Mouse (Mus musculus): ENCODE measurements at regions not wholly inside any gene's neighbourhood (a gene's known extent, or its start where the extent isn't known, plus 50 kb on each side); places are given as distances from the start of the nearest gene placed in this dataset.

GRCm38 (mm10) chr6:100435222-100435621, 147.9 kb upstream of the Rybp start:
- no peaks in the 10 kb centered on the region for H3K36me3 ChIP-seq (ENCODE audit: control insufficient read depth, insufficient read depth)
- 63% methylated on average over 5 of the region's 5 CpGs for WGBS
- no peak for ATAC-seq (replicated peaks; ENCODE audit: extremely low read depth, insufficient read depth, low FRiP score)
- H3K9me3 ChIP-seq (replicated peaks; ENCODE audit: control insufficient read depth, low read length): no peaks in the 10 kb centered on the region
- H3K9ac ChIP-seq (ENCODE audit: low read length): no peak overlapping the region
- H3K4me2 ChIP-seq (ENCODE audit: low read depth, low read length): no peak overlapping the region
- H3K4me3 ChIP-seq (ENCODE audit: low read length): no peak overlapping the region
- peaks cover 16% of the 10 kb centered on the region for H3K27me3 ChIP-seq (ENCODE audit: control insufficient read depth, insufficient read depth, low read length)
- peaks cover 13% of the 10 kb centered on the region for H3K4me1 ChIP-seq (ENCODE audit: control insufficient read depth, insufficient read depth, low read length)
- H3K27ac ChIP-seq (ENCODE audit: low read length): no peak overlapping the region

GRCm38 (mm10) chr6:100433534-100433867, 146.2 kb upstream of the Rybp start:
- H3K4me3 ChIP-seq (ENCODE audit: low read length): no peak overlapping the region
- no peaks in the 10 kb centered on the region for H3K36me3 ChIP-seq (ENCODE audit: control insufficient read depth, insufficient read depth)
- no peaks in the 10 kb centered on the region for H3K9me3 ChIP-seq (replicated peaks; ENCODE audit: control insufficient read depth, low read length)
- H3K27me3 ChIP-seq (ENCODE audit: control insufficient read depth, insufficient read depth, low read length): peaks cover 9% of the 10 kb centered on the region
- H3K27ac ChIP-seq (ENCODE audit: low read length): no peak overlapping the region
- no peak for ATAC-seq (replicated peaks; ENCODE audit: extremely low read depth, insufficient read depth, low FRiP score)
- peaks cover 4% of the 10 kb centered on the region for H3K4me1 ChIP-seq (ENCODE audit: control insufficient read depth, insufficient read depth, low read length)
- H3K4me2 ChIP-seq (ENCODE audit: low read depth, low read length): no peak overlapping the region
- no peak overlapping the region for H3K9ac ChIP-seq (ENCODE audit: low read length)
- WGBS: 66% methylated on average over 9 of the region's 9 CpGs

GRCm38 (mm10) chr6:100432688-100433533, 145.6 kb upstream of the Rybp start:
- Histone ChIP-seq H3K36me3 (ENCODE audit: control insufficient read depth, insufficient read depth) (no peaks in the 10 kb centered on the region), H3K4me2 (ENCODE audit: low read depth, low read length) (no peak overlapping the region), H3K27me3 (ENCODE audit: control insufficient read depth, insufficient read depth, low read length) (peaks cover 7% of the 10 kb centered on the region), H3K27ac (ENCODE audit: low read length) (no peak overlapping the region), H3K9ac (ENCODE audit: low read length) (no peak overlapping the region), H3K4me3 (ENCODE audit: low read length) (no peak overlapping the region), H3K4me1 (ENCODE audit: control insufficient read depth, insufficient read depth, low read length) (no peaks in the 10 kb centered on the region; the same call in 1 of the 2 replicates), H3K9me3 (replicated peaks; ENCODE audit: control insufficient read depth, low read length) (no peaks in the 10 kb centered on the region)
- ATAC-seq (replicated peaks; ENCODE audit: extremely low read depth, insufficient read depth, low FRiP score): no peak
- 57% methylated on average over 17 of the region's 17 CpGs for WGBS

- 90% methylated on average over 4 of the region's 4 CpGs for WGBS
- Histone ChIP-seq H3K27ac (ENCODE audit: low read length) (no peak overlapping the region), H3K9ac (ENCODE audit: low read length) (no peak overlapping the region), H3K4me3 (ENCODE audit: low read length) (no peak overlapping the region), H3K4me2 (ENCODE audit: low read depth, low read length) (no peak overlapping the region), H3K4me1 (ENCODE audit: control insufficient read depth, insufficient read depth, low read length) (no peaks in the 10 kb centered on the region; the same call in 1 of the 2 replicates), H3K9me3 (replicated peaks; ENCODE audit: control insufficient read depth, low read length) (no peaks in the 10 kb centered on the region), H3K27me3 (ENCODE audit: control insufficient read depth, insufficient read depth, low read length) (peaks cover 4% of the 10 kb centered on the region; the same call in 1 of the 2 replicates), H3K36me3 (ENCODE audit: control insufficient read depth, insufficient read depth) (no peaks in the 10 kb centered on the region)
- no peak for ATAC-seq (replicated peaks; ENCODE audit: extremely low read depth, insufficient read depth, low FRiP score)
These were observed 143.0 kb upstream of the Rybp start for GRCm38 (mm10) chr6:100430286-100430685.

GRCm38 (mm10) chr6:100429511-100429910, 142.2 kb upstream of the Rybp start:
- Histone ChIP-seq H3K4me1 (ENCODE audit: control insufficient read depth, insufficient read depth, low read length) (no peaks in the 10 kb centered on the region; the same call in 1 of the 2 replicates), H3K27me3 (ENCODE audit: control insufficient read depth, insufficient read depth, low read length) (peaks cover 4% of the 10 kb centered on the region; the same call in 1 of the 2 replicates), H3K36me3 (ENCODE audit: control insufficient read depth, insufficient read depth) (no peaks in the 10 kb centered on the region), H3K4me3 (ENCODE audit: low read length) (no peak overlapping the region), H3K27ac (ENCODE audit: low read length) (no peak overlapping the region), H3K9ac (ENCODE audit: low read length) (no peak overlapping the region), H3K9me3 (replicated peaks; ENCODE audit: control insufficient read depth, low read length) (no peaks in the 10 kb centered on the region), H3K4me2 (ENCODE audit: low read depth, low read length) (no peak overlapping the region)
- 74% methylated on average over 6 of the region's 6 CpGs for WGBS
- no peak for ATAC-seq (replicated peaks; ENCODE audit: extremely low read depth, insufficient read depth, low FRiP score)

- 70% methylated on average over 6 of the region's 6 CpGs for WGBS
These were observed 141.5 kb upstream of the Rybp start for GRCm38 (mm10) chr6:100428759-100429158.

GRCm38 (mm10) chr6:100425551-100425950, 138.3 kb upstream of the Rybp start:
- Histone ChIP-seq H3K9ac (ENCODE audit: low read length) (no peak overlapping the region), H3K36me3 (ENCODE audit: control insufficient read depth, insufficient read depth) (no peaks in the 10 kb centered on the region), H3K4me2 (ENCODE audit: low read depth, low read length) (no peak overlapping the region), H3K4me3 (ENCODE audit: low read length) (no peak overlapping the region), H3K4me1 (ENCODE audit: control insufficient read depth, insufficient read depth, low read length) (no peaks in the 10 kb centered on the region; the same call in 1 of the 2 replicates), H3K27me3 (ENCODE audit: control insufficient read depth, insufficient read depth, low read length) (peaks cover 9% of the 10 kb centered on the region), H3K9me3 (replicated peaks; ENCODE audit: control insufficient read depth, low read length) (no peaks in the 10 kb centered on the region), H3K27ac (ENCODE audit: low read length) (no peak overlapping the region)
- ATAC-seq (replicated peaks; ENCODE audit: extremely low read depth, insufficient read depth, low FRiP score): no peak
- WGBS: 63% methylated on average over 1 of the region's 1 CpGs

More at GRCm38 (mm10) chr6:100428759-100429158, 141.5 kb upstream of the Rybp start:
- Histone ChIP-seq H3K27ac (ENCODE audit: low read length) (no peak overlapping the region), H3K9me3 (replicated peaks; ENCODE audit: control insufficient read depth, low read length) (no peaks in the 10 kb centered on the region), H3K4me2 (ENCODE audit: low read depth, low read length) (no peak overlapping the region), H3K4me3 (ENCODE audit: low read length) (no peak overlapping the region), H3K36me3 (ENCODE audit: control insufficient read depth, insufficient read depth) (no peaks in the 10 kb centered on the region), H3K9ac (ENCODE audit: low read length) (no peak overlapping the region), H3K4me1 (ENCODE audit: control insufficient read depth, insufficient read depth, low read length) (no peaks in the 10 kb centered on the region; the same call in 1 of the 2 replicates), H3K27me3 (ENCODE audit: control insufficient read depth, insufficient read depth, low read length) (peaks cover 3% of the 10 kb centered on the region; the same call in 1 of the 2 replicates)
- no peak for ATAC-seq (replicated peaks; ENCODE audit: extremely low read depth, insufficient read depth, low FRiP score)

GRCm38 (mm10) chr6:100424788-100425403, 137.6 kb upstream of the Rybp start:
- WGBS: 59% methylated on average over 12 of the region's 12 CpGs
- no peaks in the 10 kb centered on the region; the same call in 1 of the 2 replicates for H3K4me1 ChIP-seq (ENCODE audit: control insufficient read depth, insufficient read depth, low read length)
- no peak overlapping the region for H3K4me3 ChIP-seq (ENCODE audit: low read length)
- H3K36me3 ChIP-seq (ENCODE audit: control insufficient read depth, insufficient read depth): no peaks in the 10 kb centered on the region
- no peak overlapping the region for H3K9ac ChIP-seq (ENCODE audit: low read length)
- H3K9me3 ChIP-seq (replicated peaks; ENCODE audit: control insufficient read depth, low read length): no peaks in the 10 kb centered on the region
- no peak overlapping the region for H3K27ac ChIP-seq (ENCODE audit: low read length)
- no peak for ATAC-seq (replicated peaks; ENCODE audit: extremely low read depth, insufficient read depth, low FRiP score)
- peaks cover 9% of the 10 kb centered on the region for H3K27me3 ChIP-seq (ENCODE audit: control insufficient read depth, insufficient read depth, low read length)
- no peak overlapping the region for H3K4me2 ChIP-seq (ENCODE audit: low read depth, low read length)

GRCm38 (mm10) chr6:100424181-100424580, 136.9 kb upstream of the Rybp start:
- no peak overlapping the region for H3K4me3 ChIP-seq (ENCODE audit: low read length)
- H3K4me2 ChIP-seq (ENCODE audit: low read depth, low read length): no peak overlapping the region
- 92% methylated on average over 6 of the region's 6 CpGs for WGBS
- H3K4me1 ChIP-seq (ENCODE audit: control insufficient read depth, insufficient read depth, low read length): no peaks in the 10 kb centered on the region; the same call in 1 of the 2 replicates
- H3K9me3 ChIP-seq (replicated peaks; ENCODE audit: control insufficient read depth, low read length): no peaks in the 10 kb centered on the region
- peaks cover 9% of the 10 kb centered on the region for H3K27me3 ChIP-seq (ENCODE audit: control insufficient read depth, insufficient read depth, low read length)
- no peak overlapping the region for H3K27ac ChIP-seq (ENCODE audit: low read length)
- no peak overlapping the region for H3K9ac ChIP-seq (ENCODE audit: low read length)
- ATAC-seq (replicated peaks; ENCODE audit: extremely low read depth, insufficient read depth, low FRiP score): no peak
- no peaks in the 10 kb centered on the region for H3K36me3 ChIP-seq (ENCODE audit: control insufficient read depth, insufficient read depth)
